Mouse (Mus musculus) intestine, embryonic 15.5 days (tissue): ENCODE results near the gene Cdc6. TPM values are rescaled to one million over a fixed set of nuclear protein-coding genes. Genes with fewer than 3 reads are reported as not detected.

ENCODE experiments used
- ATAC-seq: fragments of 200-750 bp; cut with Nextera tagmentation; 2 replicates; pipeline ENCODE4 v1.8.0; 2017; ENCODE audit warnings: moderate TSS enrichment, moderate library complexity
- H3K27ac ChIP-seq: fragments of 300-500 bp; sonication (generic); 2 replicates; pipeline ENCODE4 v1.5.1; 2015; ENCODE audit warnings: mild to moderate bottlenecking, inconsistent platforms
- H3K27me3 ChIP-seq: fragments of 300-500 bp; sonication (generic); replicated peaks from 2 replicates; pipeline ENCODE4 v1.6.1; 2015; ENCODE audit warnings: inconsistent platforms
- H3K36me3 ChIP-seq: fragments of 300-500 bp; sonication (generic); 2 replicates; pipeline ENCODE4 v1.6.1; 2015; ENCODE audit warnings: inconsistent platforms
- H3K4me1 ChIP-seq: fragments of 300-500 bp; sonication (generic); replicated peaks from 2 replicates; pipeline ENCODE4 v1.6.1; 2015; ENCODE audit warnings: inconsistent platforms
- H3K4me2 ChIP-seq: fragments of 300-500 bp; sonication (generic); replicated peaks from 2 replicates; pipeline ENCODE4 v1.6.1; 2015; ENCODE audit warnings: mild to moderate bottlenecking, inconsistent platforms
- H3K4me3 ChIP-seq: fragments of 300-500 bp; sonication (generic); replicated peaks from 2 replicates; pipeline ENCODE4 v1.5.1; 2015; ENCODE audit warnings: inconsistent platforms
- H3K9ac ChIP-seq: fragments of 300-500 bp; sonication (generic); 2 replicates; pipeline ENCODE4 v1.6.1; 2015; ENCODE audit warnings: inconsistent platforms
- H3K9me3 ChIP-seq: fragments of 300-500 bp; sonication (generic); 2 replicates; pipeline ENCODE4 v1.6.1; 2016; ENCODE audit warnings: inconsistent platforms
- whole genome bisulfite sequencing: fragments of 180-500 bp; shearing (Covaris S2); methylation state at CpG from one replicate; pipeline ENCODE4 v1.1.7; 2015; 5-methylcytosine and 5-hydroxymethylcytosine counted together
- polyA plus RNA-seq: library from polyadenylated mRNA; unstranded; fragments of >200 nt; fragmentation: Nextera tagmentation; extraction: Ambion mirVana; gene quantifications from 2 replicates; pipeline ENCODE4 v1.2.1, GENCODE M21; 2015

Gene Cdc6
- polyA plus RNA-seq, 1 experiment from 2014 or later, result 26.7 TPM

DNA sequence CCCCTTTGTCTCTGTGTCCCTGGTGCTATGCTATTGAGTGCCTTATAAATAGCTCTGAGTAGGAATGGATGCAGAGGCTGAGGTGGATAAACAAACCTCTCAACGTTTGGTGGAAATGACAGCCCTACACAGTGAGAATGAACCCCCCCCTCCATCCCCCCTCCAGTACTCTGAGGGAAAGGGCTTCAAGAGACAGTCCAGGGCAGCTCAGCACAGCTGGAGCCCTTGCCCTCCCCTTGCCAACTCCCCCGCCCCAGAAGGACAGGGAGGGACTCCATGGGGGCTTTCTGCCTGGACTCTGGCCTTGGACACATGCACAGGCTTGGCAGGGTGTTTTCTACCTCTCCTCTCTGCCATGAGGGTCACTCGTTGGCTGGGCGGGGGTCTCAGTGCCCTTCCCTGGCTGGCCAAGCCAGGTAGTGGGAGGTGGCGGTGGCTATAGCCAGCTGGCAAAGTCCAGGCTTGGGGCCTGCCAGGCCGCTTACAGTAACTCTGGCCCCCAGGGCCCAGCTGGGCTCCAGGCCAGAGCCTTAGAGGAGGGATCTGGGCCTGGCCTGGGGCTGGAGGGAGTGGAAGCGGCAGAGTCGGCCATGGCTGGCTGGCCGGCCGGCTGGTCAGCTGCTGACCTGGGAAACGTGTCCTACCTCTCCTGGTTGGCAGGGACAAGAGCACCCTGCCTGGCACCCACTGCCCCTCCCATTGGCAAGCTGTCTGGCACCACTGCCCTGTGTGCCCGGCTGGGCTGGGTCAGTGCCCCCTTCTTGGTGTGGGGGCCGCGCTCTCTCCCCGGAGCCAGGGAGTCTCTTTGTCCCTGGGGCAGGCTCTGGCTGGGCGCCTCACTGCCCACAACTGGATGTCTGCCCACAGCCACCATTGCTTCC is 43.7 kb downstream of the Cdc6 start:
- Histone ChIP-seq H3K4me2 (peak overlapping the region; percentile 11; the same call in 1 of the 2 replicates), H3K27ac (peak overlapping the region; percentile 70), H3K4me3 (no peak overlapping the region), H3K36me3 (peaks cover 4% of the 10 kb centered on the region; the same call in 1 of the 2 replicates), H3K9ac (0 out of 2 replicates have a peak overlapping the region, but pooled peaks have one; percentile 17), H3K27me3 (no peaks in the 10 kb centered on the region), H3K9me3 (no peaks in the 10 kb centered on the region), H3K4me1 (peaks cover 76% of the 10 kb centered on the region)
- 60% methylated on average over 16 of the region's 16 CpGs for WGBS
- ATAC-seq, result no peak

DNA sequence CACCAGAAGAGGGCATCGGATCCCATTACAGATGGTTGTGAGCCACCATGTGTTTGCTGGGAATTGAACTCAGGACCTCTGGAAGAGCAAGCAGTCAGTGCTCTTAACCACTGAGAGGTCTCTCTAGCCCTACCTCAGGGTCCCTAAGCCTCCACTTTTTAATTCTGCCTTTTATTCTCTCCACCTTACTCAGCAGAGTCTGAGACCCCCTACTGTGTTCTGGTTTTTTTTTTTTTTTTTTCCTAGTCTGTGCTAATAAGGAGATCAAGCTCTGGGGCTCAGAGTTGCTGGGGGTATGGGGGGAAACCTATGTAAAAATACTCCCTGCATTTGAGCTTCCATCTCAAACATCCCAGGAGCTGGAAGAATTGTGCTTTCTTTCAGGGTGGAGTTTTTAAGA is 44.5 kb downstream of the Cdc6 start:
- 88% methylated on average over 1 of the region's 1 CpGs for WGBS
- H3K4me1 ChIP-seq, result peaks cover 76% of the 10 kb centered on the region
- ATAC-seq, result no peak

DNA sequence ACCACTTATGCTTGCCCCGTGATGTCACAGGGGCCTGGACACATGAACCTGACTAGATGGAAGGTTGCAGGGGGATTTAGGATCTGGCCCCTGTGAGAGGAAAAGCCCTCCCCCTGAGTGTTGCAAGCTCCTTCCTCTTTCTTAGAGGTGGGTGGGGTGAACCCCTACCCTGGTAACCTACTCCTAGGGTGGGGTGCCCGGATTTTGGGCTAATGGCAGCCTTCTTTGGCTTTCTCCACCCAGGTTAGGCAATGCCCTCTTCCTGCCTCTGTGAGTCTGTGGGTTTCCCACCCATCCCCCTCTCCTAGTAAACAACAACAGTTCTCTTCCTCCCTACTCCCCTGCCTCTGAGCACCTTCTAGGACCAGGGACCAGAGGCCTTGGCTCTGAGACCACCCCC is 45.1 kb downstream of the Cdc6 start:
- Histone ChIP-seq H3K4me1 (peaks cover 69% of the 10 kb centered on the region), H3K9me3 (no peaks in the 10 kb centered on the region), H3K36me3 (peaks cover 4% of the 10 kb centered on the region; the same call in 1 of the 2 replicates), H3K27me3 (no peaks in the 10 kb centered on the region), H3K27ac (0 out of 2 replicates have a peak overlapping the region, but pooled peaks have one; percentile 40), H3K4me2 (no peak overlapping the region), H3K4me3 (no peak overlapping the region), H3K9ac (no peak overlapping the region)
- no peak for ATAC-seq
- WGBS, result 56% methylated on average over 2 of the region's 2 CpGs

More for the DNA sequence above, 44.5 kb downstream of the Cdc6 start:
- Histone ChIP-seq H3K27me3 (no peaks in the 10 kb centered on the region), H3K4me3 (no peak overlapping the region), H3K36me3 (peaks cover 4% of the 10 kb centered on the region; the same call in 1 of the 2 replicates), H3K27ac (no peak overlapping the region), H3K9me3 (no peaks in the 10 kb centered on the region), H3K4me2 (no peak overlapping the region), H3K9ac (no peak overlapping the region)

DNA sequence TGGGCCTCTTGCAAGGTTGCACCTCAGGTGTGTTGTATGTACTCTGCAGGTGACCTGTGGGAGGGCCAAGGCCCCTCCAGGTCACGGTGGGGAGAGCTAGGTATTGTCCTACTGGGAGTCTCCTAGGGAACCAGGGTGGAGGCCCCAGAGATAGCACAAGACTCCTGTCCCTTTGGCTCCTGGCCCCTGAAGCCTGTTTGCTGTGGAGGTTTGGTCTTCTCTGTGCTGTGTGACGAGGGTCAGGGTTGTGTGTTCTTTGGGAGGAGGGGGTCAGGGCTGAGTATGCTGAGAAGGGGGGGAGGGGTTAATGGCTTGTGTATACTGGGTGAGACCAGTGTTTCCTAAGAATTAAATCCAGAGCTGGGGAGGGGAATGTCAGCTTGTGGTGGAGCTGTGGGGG is 45.8 kb downstream of the Cdc6 start:
- Histone ChIP-seq H3K27ac (peak overlapping the region; percentile 19; the same call in 1 of the 2 replicates), H3K4me1 (peaks cover 64% of the 10 kb centered on the region), H3K27me3 (no peaks in the 10 kb centered on the region), H3K9ac (no peak overlapping the region), H3K36me3 (peaks cover 4% of the 10 kb centered on the region; the same call in 1 of the 2 replicates), H3K4me2 (no peak overlapping the region; the same call in 1 of the 2 replicates), H3K9me3 (no peaks in the 10 kb centered on the region), H3K4me3 (no peak overlapping the region)
- WGBS, result 4% methylated on average over 2 of the region's 2 CpGs
- ATAC-seq, result peak; percentile 21

DNA sequence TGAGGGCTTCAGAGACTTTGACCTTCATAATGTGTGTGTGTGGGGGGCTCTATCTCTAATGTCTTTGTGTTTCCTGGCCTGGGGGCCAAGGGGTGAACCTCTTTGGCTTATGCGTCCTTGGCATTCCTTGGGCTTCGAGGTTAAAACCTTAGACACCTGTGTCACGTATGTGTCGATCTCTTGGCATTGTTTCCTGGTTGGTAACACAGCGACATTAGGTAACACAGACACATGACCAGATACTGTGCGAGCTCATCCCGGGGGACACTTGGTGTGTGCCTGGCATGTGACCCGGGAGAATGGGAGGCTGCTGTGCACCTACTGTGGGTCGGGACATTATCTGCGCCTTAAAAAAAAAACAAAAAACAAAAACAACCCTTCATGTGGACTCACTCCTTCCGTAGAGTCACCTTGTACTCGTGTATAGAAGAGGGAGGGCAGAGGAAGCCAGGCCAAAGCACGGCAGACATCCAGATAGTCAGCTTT is 46.3 kb downstream of the Cdc6 start:
- Histone ChIP-seq H3K4me1 (peaks cover 64% of the 10 kb centered on the region), H3K27ac (peak overlapping the region; percentile 19), H3K4me3 (no peak overlapping the region), H3K27me3 (no peaks in the 10 kb centered on the region), H3K9me3 (no peaks in the 10 kb centered on the region), H3K36me3 (peaks cover 4% of the 10 kb centered on the region; the same call in 1 of the 2 replicates), H3K4me2 (peak overlapping the region; percentile 48; the same call in 1 of the 2 replicates), H3K9ac (no peak overlapping the region; the same call in 1 of the 2 replicates)
- WGBS, result 19% methylated on average over 13 of the region's 13 CpGs
- ATAC-seq, result no peak

DNA sequence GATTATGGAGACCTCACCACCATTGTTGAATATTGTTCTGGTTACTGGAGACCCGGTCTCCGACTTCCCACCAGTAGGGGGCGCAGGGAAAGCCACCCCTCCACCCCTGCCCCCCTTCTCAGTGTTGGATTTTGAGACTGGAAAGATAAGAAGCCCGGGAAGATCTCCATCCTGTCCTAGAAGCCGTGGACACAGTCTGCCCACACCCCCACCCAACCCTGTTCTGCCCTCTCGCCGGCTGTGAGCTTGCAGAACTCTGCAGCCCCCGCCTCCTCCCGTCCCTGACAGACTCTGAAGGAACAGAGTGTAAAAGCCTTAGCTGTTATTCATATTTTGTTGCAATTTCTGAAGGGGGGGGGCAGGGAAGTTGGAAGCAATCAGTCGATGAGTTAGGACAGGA is 46.8 kb downstream of the Cdc6 start:
- no peak overlapping the region for H3K4me3 ChIP-seq
- H3K9ac ChIP-seq, result peak overlapping the region; percentile 16; the same call in 1 of the 2 replicates
- peaks cover 4% of the 10 kb centered on the region; the same call in 1 of the 2 replicates for H3K36me3 ChIP-seq
- H3K4me1 ChIP-seq, result peaks cover 67% of the 10 kb centered on the region
- 4% methylated on average over 10 of the region's 10 CpGs for WGBS
- H3K27me3 ChIP-seq, result no peaks in the 10 kb centered on the region
- peak overlapping the region; percentile 48 for H3K4me2 ChIP-seq
- H3K9me3 ChIP-seq, result no peaks in the 10 kb centered on the region
- peak; percentile 55 for ATAC-seq
- H3K27ac ChIP-seq, result peak overlapping the region; percentile 75

DNA sequence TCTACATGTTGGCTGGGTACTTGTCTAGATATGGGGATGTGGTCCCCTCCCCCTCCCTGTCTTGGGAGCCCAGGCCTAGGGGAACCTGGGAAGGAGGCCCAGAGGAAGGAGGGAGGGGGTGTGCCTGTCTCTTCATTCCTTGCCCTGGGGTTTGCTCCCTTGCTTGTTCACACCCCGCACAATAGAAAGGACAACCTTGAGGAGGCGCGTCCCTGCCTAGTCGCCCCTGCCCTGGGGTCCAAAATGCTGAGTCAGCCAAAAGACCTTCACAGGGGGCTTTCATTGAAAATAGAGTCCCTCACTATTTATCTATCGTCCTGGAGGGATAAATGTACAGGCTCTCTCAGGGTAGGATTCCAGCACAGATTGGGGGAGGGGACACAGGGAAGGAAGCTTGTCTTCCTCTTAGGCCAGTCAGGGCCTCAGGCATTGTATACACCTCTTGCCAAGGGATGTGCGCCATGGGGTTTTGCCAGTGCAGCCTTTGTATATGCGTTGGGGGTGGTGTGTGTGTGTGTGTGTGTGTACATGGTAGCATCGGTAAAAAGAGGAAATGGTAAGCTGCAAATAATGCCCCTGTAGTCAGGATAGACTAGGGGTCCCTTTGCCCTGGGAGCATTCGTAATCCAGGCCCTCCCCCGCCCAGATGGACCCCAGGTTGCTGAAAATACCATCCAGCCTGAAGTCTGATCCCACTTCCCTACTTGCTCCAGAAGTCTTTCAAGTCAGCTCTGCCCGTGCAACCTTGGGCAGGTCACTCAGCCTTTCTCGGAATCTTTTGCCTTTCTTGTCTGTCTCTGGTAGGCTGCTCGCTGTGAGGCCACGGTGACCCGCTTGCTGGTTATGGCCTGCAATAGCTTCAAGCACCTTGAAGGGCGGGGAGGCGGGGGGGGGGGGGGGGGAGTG is 47.5 kb downstream of the Cdc6 start:
- ATAC-seq, result peak; percentile 19; the same call in 1 of the 2 replicates
- Histone ChIP-seq H3K27ac (peak overlapping the region; percentile 75), H3K9me3 (no peaks in the 10 kb centered on the region), H3K4me2 (peak overlapping the region; percentile 48), H3K4me3 (no peak overlapping the region), H3K9ac (peak overlapping the region; percentile 16; the same call in 1 of the 2 replicates), H3K4me1 (peaks cover 61% of the 10 kb centered on the region), H3K27me3 (no peaks in the 10 kb centered on the region), H3K36me3 (0 out of 2 replicates have a peak, but pooled peaks cover 4% of the 10 kb centered on the region)
- 17% methylated on average over 17 of the region's 17 CpGs for WGBS

DNA sequence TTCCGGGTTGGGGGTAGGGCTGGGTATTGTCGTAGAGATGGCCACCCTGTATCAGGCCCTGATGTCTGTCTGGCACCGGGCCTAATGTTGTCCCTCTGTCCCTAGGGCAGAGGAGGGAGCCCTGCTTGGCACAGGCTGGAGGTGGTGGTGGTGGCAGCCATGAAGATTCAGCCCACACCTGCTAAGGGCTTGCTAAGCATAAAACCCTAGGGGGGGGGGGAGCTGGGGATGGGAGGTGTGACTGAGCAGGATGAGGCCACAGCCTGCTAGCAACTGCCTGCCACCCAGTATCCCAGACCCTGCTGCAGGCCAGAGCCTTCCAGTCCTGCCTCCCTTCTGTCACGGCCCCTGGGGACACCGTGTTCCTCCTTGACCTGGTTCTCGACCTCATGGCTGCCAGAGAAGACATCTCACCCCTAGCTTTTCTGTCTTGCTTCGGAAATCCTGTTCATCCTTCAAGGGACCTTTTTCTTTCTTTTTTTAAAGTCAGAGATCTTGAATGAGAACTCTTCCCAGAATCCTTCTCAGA is 48.2 kb downstream of the Cdc6 start:
- no peaks in the 10 kb centered on the region for H3K36me3 ChIP-seq
- H3K9me3 ChIP-seq, result no peaks in the 10 kb centered on the region
- peak overlapping the region; percentile 75; the same call in 1 of the 2 replicates for H3K27ac ChIP-seq
- no peak overlapping the region for H3K4me3 ChIP-seq
- 34% methylated on average over 7 of the region's 7 CpGs for WGBS
- no peak overlapping the region for H3K4me2 ChIP-seq
- H3K4me1 ChIP-seq, result peaks cover 54% of the 10 kb centered on the region
- ATAC-seq, result no peak
- no peak overlapping the region for H3K9ac ChIP-seq
- H3K27me3 ChIP-seq, result no peaks in the 10 kb centered on the region

DNA sequence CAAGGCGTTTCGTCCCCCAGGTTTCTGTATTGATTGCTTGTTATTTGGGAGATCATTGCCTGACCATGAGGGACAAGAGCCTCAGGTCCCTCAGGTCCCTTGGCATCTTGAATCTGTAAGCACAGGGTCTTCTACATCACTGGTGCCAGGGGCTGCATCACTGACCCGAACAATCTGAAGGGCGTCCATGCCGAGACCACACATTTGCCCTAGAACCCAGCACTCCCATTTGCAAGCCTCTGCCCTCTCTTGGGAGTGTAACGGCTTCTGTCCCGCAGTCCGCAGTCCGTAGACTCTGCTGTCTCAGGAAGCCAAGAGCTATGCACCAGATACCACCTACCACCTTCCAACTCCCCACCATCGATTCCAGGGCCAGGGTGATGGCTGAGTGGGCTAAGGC is 48.7 kb downstream of the Cdc6 start:
- Histone ChIP-seq H3K4me1 (peaks cover 50% of the 10 kb centered on the region), H3K4me3 (no peak overlapping the region), H3K27ac (no peak overlapping the region), H3K27me3 (no peaks in the 10 kb centered on the region), H3K36me3 (no peaks in the 10 kb centered on the region), H3K4me2 (no peak overlapping the region), H3K9me3 (no peaks in the 10 kb centered on the region), H3K9ac (no peak overlapping the region)
- ATAC-seq, result no peak
- 64% methylated on average over 10 of the region's 10 CpGs for WGBS

DNA sequence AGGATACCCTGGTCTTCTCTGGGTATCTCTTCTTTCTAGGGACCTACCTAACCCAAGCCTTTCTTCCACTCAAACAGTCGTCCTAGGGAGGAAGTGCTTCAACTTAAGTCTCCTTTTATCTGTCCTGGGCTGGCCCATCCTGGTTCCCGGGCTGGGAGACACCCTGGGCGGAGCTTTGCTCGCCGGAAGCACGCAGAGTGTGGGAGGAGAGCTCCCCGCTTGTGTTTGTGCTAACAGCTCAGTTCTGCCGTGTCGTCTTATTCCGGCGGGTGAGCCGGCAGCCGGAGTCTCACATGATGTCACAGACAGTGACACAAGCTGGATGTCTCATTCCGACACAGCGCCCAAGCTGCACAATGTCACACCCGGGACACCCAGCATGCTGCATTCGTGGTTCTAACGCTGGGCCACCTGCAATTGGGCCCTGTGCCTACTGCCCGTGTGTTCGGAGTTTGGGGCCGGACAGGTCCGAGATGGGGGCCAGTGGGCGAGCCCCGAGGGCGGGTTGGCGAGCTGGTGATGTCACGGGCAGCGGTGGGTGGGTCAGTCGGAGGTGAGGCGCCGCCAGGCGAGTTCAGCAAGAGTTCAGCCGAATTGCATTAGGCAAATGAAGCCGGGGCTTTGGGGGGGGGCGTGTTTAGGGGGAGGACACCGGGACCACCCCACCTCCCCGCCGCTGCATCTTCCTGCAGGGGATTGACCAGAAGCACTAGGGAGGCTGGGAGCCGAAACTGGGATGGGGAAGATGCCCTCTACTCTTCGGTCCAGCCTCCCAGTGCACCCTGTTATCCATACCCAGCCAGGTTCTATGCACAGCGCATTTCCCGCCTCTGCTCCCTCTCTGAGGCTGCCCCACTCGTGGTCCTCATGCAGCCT is 52.1 kb downstream of the Cdc6 start:
- peak overlapping the region; percentile 98 for H3K4me2 ChIP-seq
- WGBS, result under 1% methylated on average over 43 of the region's 43 CpGs

More for the DNA sequence above, 52.1 kb downstream of the Cdc6 start:
- Histone ChIP-seq H3K9ac (peak overlapping the region; percentile 75), H3K27ac (peak overlapping the region; percentile 94), H3K36me3 (no peaks in the 10 kb centered on the region), H3K9me3 (no peaks in the 10 kb centered on the region), H3K4me1 (peaks cover 54% of the 10 kb centered on the region), H3K4me3 (peak overlapping the region; percentile 78), H3K27me3 (no peaks in the 10 kb centered on the region)
- ATAC-seq, result peak; percentile 39
